Mouse (Mus musculus) thymus, adult 2 months (tissue): ENCODE measurements around the gene Nek8.

Source experiments
- CTCF ChIP-seq: fragments of 200-500 bp; IDR thresholded peaks from 2 replicates; pipeline ENCODE4 v1.5.1; 2012; ENCODE audit warnings: mild to moderate bottlenecking, control low read depth, low read length, moderate library complexity, borderline replicate concordance; ENCODE audit not compliant: control insufficient read depth, poor library complexity, insufficient read depth; ENCODE audit errors: extremely low read depth
- POLR2A ChIP-seq: fragments of 200-500 bp; IDR thresholded peaks from 2 replicates; pipeline ENCODE4 v1.6.1; 2012; ENCODE audit warnings: mild to moderate bottlenecking, low read length, control low read depth, moderate library complexity; ENCODE audit not compliant: control insufficient read depth, poor library complexity, insufficient read depth; ENCODE audit errors: extremely low read depth

DNA sequence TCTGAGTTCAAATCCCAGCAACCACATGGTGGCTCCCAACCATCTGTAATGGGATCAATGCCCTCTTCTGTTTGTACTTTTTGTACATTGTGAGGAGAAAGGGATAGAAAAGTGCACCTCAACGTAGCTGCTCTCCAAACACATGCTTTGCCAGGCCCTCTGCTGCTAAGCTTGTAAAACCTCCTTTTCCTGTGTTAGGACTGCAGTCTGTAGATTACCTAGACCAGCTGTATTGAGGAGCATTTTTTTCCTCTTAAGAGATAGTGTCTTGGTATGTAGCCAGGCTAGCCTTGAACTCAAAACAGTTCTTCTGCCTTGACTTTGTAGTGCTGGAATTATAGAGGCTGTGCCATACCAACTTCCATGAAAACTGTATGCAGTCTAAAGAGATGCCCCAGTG, 40.3 kb downstream of the Nek8 start:
- TF ChIP-seq POLR2A (no peak), CTCF (no peak)
